Mouse (Mus musculus) embryo, embryonic 9.5 days (tissue): ENCODE results near the gene Hoxb5.

Experiments used
- DNase-seq: peaks from one replicate; pipeline ENCODE4 v3.0.0-alpha.2; 2017; ENCODE audit errors: extremely low spot score

Hoxb5 gene

GRCm38 (mm10) chr11:96351831-96352230 lies 48.7 kb downstream of the Hoxb5 start:
- DNase-seq = peak; percentile 83

GRCm38 (mm10) chr11:96352691-96353521 lies 49.8 kb downstream of the Hoxb5 start:
- peak; percentile 74 for DNase-seq

- DNase-seq = no peak
Measured at GRCm38 (mm10) chr11:96353522-96353841, 50.3 kb downstream of the Hoxb5 start.

- no peak for DNase-seq
Measured at GRCm38 (mm10) chr11:96353939-96354338, 50.8 kb downstream of the Hoxb5 start.

- DNase-seq = peak; percentile 84
Measured at GRCm38 (mm10) chr11:96354376-96354775, 51.2 kb downstream of the Hoxb5 start.

GRCm38 (mm10) chr11:96354801-96355311 lies 51.7 kb downstream of the Hoxb5 start:
- DNase-seq = no peak
